In the genomic region with DNA sequence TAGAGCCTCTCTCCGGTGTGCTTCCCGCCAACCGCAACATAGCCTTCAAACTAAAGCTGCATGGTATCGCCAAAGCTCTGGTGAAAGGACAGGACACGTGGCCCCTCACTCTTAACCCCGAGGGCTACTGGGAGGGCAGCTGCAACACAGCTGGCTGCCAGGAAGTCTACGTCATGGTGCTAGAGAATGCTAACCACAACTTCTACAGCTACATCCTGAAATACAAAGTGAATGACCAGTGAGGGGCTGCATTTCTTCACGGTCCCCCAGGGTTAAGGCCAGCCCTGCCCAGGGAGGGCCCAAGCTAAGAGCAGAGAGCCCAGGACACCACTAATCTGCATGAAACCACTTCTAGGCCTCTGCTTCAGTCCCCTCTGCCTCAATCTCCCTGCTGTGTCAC, we compare ENCODE assay signal across 26 mouse cellular contexts. TPM values are rescaled to one million over a fixed set of nuclear protein-coding genes. Genes with fewer than 3 reads are reported as not detected.
A peak's percentile ranks its signal among the peaks of the same experiment; 100 is the strongest.
DNase-seq lines count a peak whose midpoint lies in the region; ATAC-seq lines count a peak whose summit lies in the region.
"Had no signal": no experiment of that assay in that cellular context is flagged by ENCODE, and none has a peak within 500 bp of the region (broad histone marks: within the 10 kb centered on the region; RNA-seq: fewer than 3 reads in every experiment).

No protein-coding gene starts in this region.

- peak; percentile 17 for DNase-seq in CD4-positive, CD25-positive, alpha-beta regulatory T cell, adult 2 months (ENCODE audit: low read depth, low spot score)
- DNase-seq in CD4-positive helper T cell, adult 2 months (ENCODE audit: low read depth, low spot score), result peak; percentile 15
- peak; percentile 51 for DNase-seq in induced T-regulatory cell, adult 2 months (ENCODE audit: low read depth)
- peak; percentile 21 for DNase-seq in naive thymus-derived CD4-positive, alpha-beta T cell, adult 2 months (ENCODE audit: low read depth)
- no peak for DNase-seq in ovary, postnatal 36 days (ENCODE audit: low spot score)
- DNase-seq in lung, postnatal 36 days, result no peak
- no peak for DNase-seq in lung, postnatal 14 days
- DNase-seq: adrenal gland, postnatal 25 days; cerebellum, adult 11-12 months; cerebellum, adult 9-11 months; gastrocnemius, postnatal 10 days; kidney, adult 8-10 months; kidney, postnatal 4 days; left cerebral cortex, postnatal 4 days; liver, embryonic 13.5 days; lung, adult 2 months; lung, postnatal 10 days; right cerebral cortex, postnatal 4 days; thymus, adult 2 months; thymus, postnatal 36 days had no signal

- no peak for ATAC-seq in CD4-positive, CD25-positive, alpha-beta regulatory T cell, adult 4 months
- ATAC-seq: hindbrain, embryonic 16.5 days; intestine, embryonic 16.5 days; midbrain, embryonic 13.5 days had no signal

RNA-seq across cellular contexts. Expression of a gene that starts 37.0 kb away (rescaled TPM):
- polyA plus RNA-seq in CD4-positive, CD25-positive, alpha-beta regulatory T cell, adult 4 months (2017; shearing (Covaris generic)), result under 1 TPM; 0.31 to 0.46 TPM
- polyA plus RNA-seq: erythroblast, embryonic 14.5 days; G1E had no signal

Comparison
In these comparisons a context has a peak if more than half of its experiments do, and no peak if none do; other contexts are left out.
1. DNase-seq: peak in CD4-positive, CD25-positive, alpha-beta regulatory T cell, adult 2 months (single experiment), CD4-positive helper T cell, adult 2 months (single experiment), induced T-regulatory cell, adult 2 months (single experiment) and naive thymus-derived CD4-positive, alpha-beta T cell, adult 2 months (single experiment); none in ovary, postnatal 36 days (single experiment), lung, postnatal 36 days (single experiment) and lung, postnatal 14 days (single experiment).